Mouse (Mus musculus): ENCODE data around the gene Sptb.

Gene Sptb

GRCm38 (mm10) chr12:76710351-76711100, at the start of gene Sptb:
Gene Sptb (minus strand): TSS chr12:76710547.
- DNase-seq (ENCODE audit: inconsistent age in 2 of 2, low spot score in 1 of 2) = peak; percentile 60 to 85

GRCm38 (mm10) chr12:76752652-76753318, 42.4 kb upstream of the Sptb start:
- peak in 1 of 2 experiments; percentile 79 for DNase-seq (ENCODE audit: inconsistent age in 2 of 2, low spot score in 1 of 2)

- peak in 1 of 2 experiments; percentile 12 for DNase-seq (ENCODE audit: inconsistent age in 2 of 2, low spot score in 1 of 2)
Observed at GRCm38 (mm10) chr12:76750866-76751459, 40.6 kb upstream of the Sptb start.

- no peak for DNase-seq (ENCODE audit: inconsistent age in 2 of 2, low spot score in 1 of 2)
Observed at GRCm38 (mm10) chr12:76727955-76728354, 17.6 kb upstream of the Sptb start.

GRCm38 (mm10) chr12:76722026-76722425, 11.7 kb upstream of the Sptb start:
- peak in 1 of 2 experiments; percentile 65 for DNase-seq (ENCODE audit: inconsistent age in 2 of 2, low spot score in 1 of 2)

GRCm38 (mm10) chr12:76720572-76720971, 10.2 kb upstream of the Sptb start:
- DNase-seq (ENCODE audit: inconsistent age in 2 of 2, low spot score in 1 of 2) = no peak

- DNase-seq (ENCODE audit: inconsistent age in 2 of 2, low spot score in 1 of 2) = no peak
Observed at GRCm38 (mm10) chr12:76718384-76718783, 8.0 kb upstream of the Sptb start.

- DNase-seq (ENCODE audit: inconsistent age in 2 of 2, low spot score in 1 of 2) = peak; percentile 85 to 92
Observed at GRCm38 (mm10) chr12:76709795-76710350, 474 bp downstream of the Sptb start.

- DNase-seq (ENCODE audit: inconsistent age in 2 of 2, low spot score in 1 of 2) = peak; percentile 61 to 86
Observed at GRCm38 (mm10) chr12:76708956-76709794, 1.2 kb downstream of the Sptb start.

- no peak for DNase-seq (ENCODE audit: inconsistent age in 2 of 2, low spot score in 1 of 2)
Observed at GRCm38 (mm10) chr12:76708181-76708580, 2.2 kb downstream of the Sptb start.

GRCm38 (mm10) chr12:76696380-76696935, 13.9 kb downstream of the Sptb start:
- DNase-seq (ENCODE audit: inconsistent age in 2 of 2, low spot score in 1 of 2) = peak in 1 of 2 experiments; percentile 43

GRCm38 (mm10) chr12:76695773-76696172, 14.6 kb downstream of the Sptb start:
- DNase-seq (ENCODE audit: inconsistent age in 2 of 2, low spot score in 1 of 2) = no peak

- DNase-seq (ENCODE audit: inconsistent age in 2 of 2, low spot score in 1 of 2) = peak; percentile 38 to 81
Observed at GRCm38 (mm10) chr12:76694801-76695505, 15.4 kb downstream of the Sptb start.

GRCm38 (mm10) chr12:76687498-76688200, 22.7 kb downstream of the Sptb start:
- no peak for DNase-seq (ENCODE audit: inconsistent age in 2 of 2, low spot score in 1 of 2)

- DNase-seq (ENCODE audit: inconsistent age in 2 of 2, low spot score in 1 of 2) = no peak
Observed at GRCm38 (mm10) chr12:76685647-76686046, 24.7 kb downstream of the Sptb start.

- no peak for DNase-seq (ENCODE audit: inconsistent age in 2 of 2, low spot score in 1 of 2)
Observed at GRCm38 (mm10) chr12:76684493-76684892, 25.9 kb downstream of the Sptb start.

- no peak for DNase-seq (ENCODE audit: inconsistent age in 2 of 2, low spot score in 1 of 2)
Observed at GRCm38 (mm10) chr12:76681937-76682336, 28.4 kb downstream of the Sptb start.

GRCm38 (mm10) chr12:76677068-76677467, 33.3 kb downstream of the Sptb start:
- DNase-seq (ENCODE audit: inconsistent age in 2 of 2, low spot score in 1 of 2) = no peak

- DNase-seq (ENCODE audit: inconsistent age in 2 of 2, low spot score in 1 of 2) = peak in 1 of 2 experiments; percentile 34
Observed at GRCm38 (mm10) chr12:76676477-76676876, 33.9 kb downstream of the Sptb start.
